In genomic region chr17:84675951-84676366, GRCm38 (mm10) we compare ENCODE assay signal across 8 mouse cellular contexts. TPM values are rescaled to one million over a fixed set of nuclear protein-coding genes. Genes with fewer than 3 reads are reported as not detected.
DNase-seq lines count a peak whose midpoint lies in the region; ATAC-seq lines count a peak whose summit lies in the region.

Abcg8 (plus strand) TSS chr17:84676302.

- no peak within 1 kb of the TSS for H3K27ac ChIP-seq in kidney, embryonic 14.5 days (ENCODE audit: low read depth, low read length)
- H3K27ac ChIP-seq in embryonic facial prominence, embryonic 11.5 days (replicated peaks; ENCODE audit: low read depth, low read length): no peak within 1 kb of the TSS
- no peak within 1 kb of the TSS for H3K27ac ChIP-seq in hindbrain, embryonic 12.5 days
- no peak within 1 kb of the TSS for H3K27ac ChIP-seq in liver, embryonic 15.5 days (replicated peaks)
- H3K27ac ChIP-seq in neural tube, embryonic 14.5 days (ENCODE audit: low read depth, low read length): no peak within 1 kb of the TSS

- peak within 1 kb of the TSS; percentile 30 for H3K4me3 ChIP-seq in kidney, embryonic 14.5 days (ENCODE audit: low read length)
- peak within 1 kb of the TSS; percentile 26 for H3K4me3 ChIP-seq in embryonic facial prominence, embryonic 11.5 days (ENCODE audit: low read depth, low read length)
- H3K4me3 ChIP-seq in hindbrain, embryonic 12.5 days: peak within 1 kb of the TSS; percentile 35
- H3K4me3 ChIP-seq in liver, embryonic 15.5 days (replicated peaks): peak within 1 kb of the TSS; percentile 21; the same call in 1 of the 2 replicates
- peak within 1 kb of the TSS; percentile 14; the same call in 1 of the 2 replicates for H3K4me3 ChIP-seq in neural tube, embryonic 14.5 days (ENCODE audit: low read depth, low read length)

- no peaks in the 10 kb centered on the region for H3K27me3 ChIP-seq in kidney, embryonic 14.5 days (ENCODE audit: control insufficient read depth, insufficient read depth, low read length)
- H3K27me3 ChIP-seq in embryonic facial prominence, embryonic 11.5 days (ENCODE audit: control insufficient read depth, insufficient read depth, low read length): no peaks in the 10 kb centered on the region
- H3K27me3 ChIP-seq in hindbrain, embryonic 12.5 days: peaks cover 16% of the 10 kb centered on the region
- peaks cover 23% of the 10 kb centered on the region for H3K27me3 ChIP-seq in liver, embryonic 15.5 days
- no peaks in the 10 kb centered on the region for H3K27me3 ChIP-seq in neural tube, embryonic 14.5 days (ENCODE audit: control insufficient read depth, insufficient read depth, low read length)

- ATAC-seq in kidney, embryonic 14.5 days (ENCODE audit: low FRiP score, low TSS enrichment): peak; percentile 63
- ATAC-seq in embryonic facial prominence, embryonic 11.5 days (replicated peaks; ENCODE audit: insufficient number of reproducible peaks, low FRiP score, low TSS enrichment, low read depth): 0 out of 2 replicates have a peak, but pooled peaks have one; percentile 30
- no peak for ATAC-seq in hindbrain, embryonic 12.5 days (ENCODE audit: low FRiP score)
- no peak for ATAC-seq in liver, embryonic 15.5 days (ENCODE audit: insufficient read depth)
- ATAC-seq in neural tube, embryonic 14.5 days (ENCODE audit: low read depth): peak; percentile 17; the same call in 1 of the 2 replicates

- no peak for DNase-seq in kidney, adult 11 months
- DNase-seq in embryonic facial prominence, embryonic 11.5 days (ENCODE audit: low spot score): peak; percentile 48
- no peak for DNase-seq in frontal cortex, postnatal 14 days (ENCODE audit: low spot score in 2 of 2)
- DNase-seq in left cerebral cortex, adult 11 months (ENCODE audit: low spot score): no peak

- peaks cover 5% of the 10 kb centered on the region for H3K4me1 ChIP-seq in kidney, embryonic 14.5 days (ENCODE audit: control insufficient read depth, insufficient read depth, low read length)
- no peaks in the 10 kb centered on the region for H3K4me1 ChIP-seq in embryonic facial prominence, embryonic 11.5 days (ENCODE audit: control insufficient read depth, insufficient read depth, low read length)
- peaks cover 13% of the 10 kb centered on the region for H3K4me1 ChIP-seq in hindbrain, embryonic 12.5 days
- H3K4me1 ChIP-seq in liver, embryonic 15.5 days (replicated peaks): peaks cover 2% of the 10 kb centered on the region; the same call in 1 of the 2 replicates
- peaks cover 3% of the 10 kb centered on the region; the same call in 1 of the 2 replicates for H3K4me1 ChIP-seq in neural tube, embryonic 14.5 days (ENCODE audit: control insufficient read depth, insufficient read depth, low read length)

- H3K9ac ChIP-seq in kidney, embryonic 14.5 days (ENCODE audit: low read depth, low read length): peak within 1 kb of the TSS; percentile 35; the same call in 1 of the 2 replicates
- H3K9ac ChIP-seq in embryonic facial prominence, embryonic 11.5 days (replicated peaks; ENCODE audit: low read length): peak within 1 kb of the TSS; percentile 51
- no peak within 1 kb of the TSS for H3K9ac ChIP-seq in hindbrain, embryonic 12.5 days
- H3K9ac ChIP-seq in liver, embryonic 15.5 days: no peak within 1 kb of the TSS
- H3K9ac ChIP-seq in neural tube, embryonic 14.5 days (replicated peaks; ENCODE audit: low read depth, low read length): peak within 1 kb of the TSS; percentile 25

- no peaks in the 10 kb centered on the region for H3K36me3 ChIP-seq in kidney, embryonic 14.5 days (ENCODE audit: control insufficient read depth, insufficient read depth, low read length)
- no peaks in the 10 kb centered on the region for H3K36me3 ChIP-seq in embryonic facial prominence, embryonic 11.5 days (replicated peaks; ENCODE audit: control insufficient read depth, insufficient read depth, low read depth, low read length)
- no peaks in the 10 kb centered on the region for H3K36me3 ChIP-seq in hindbrain, embryonic 12.5 days
- no peaks in the 10 kb centered on the region for H3K36me3 ChIP-seq in liver, embryonic 15.5 days (replicated peaks)
- H3K36me3 ChIP-seq in neural tube, embryonic 14.5 days (ENCODE audit: control insufficient read depth, insufficient read depth, low read length): no peaks in the 10 kb centered on the region

- under 1% methylated on average over 24 of the region's 24 CpGs for WGBS in kidney, embryonic 14.5 days
- WGBS in embryonic facial prominence, embryonic 11.5 days: under 1% methylated on average over 24 of the region's 24 CpGs
- WGBS in hindbrain, embryonic 12.5 days: under 1% methylated on average over 24 of the region's 24 CpGs
- 5% methylated on average over 24 of the region's 24 CpGs for WGBS in liver, embryonic 15.5 days (ENCODE audit: insufficient replicate concordance)
- WGBS in neural tube, embryonic 14.5 days: 1% methylated on average over 24 of the region's 24 CpGs

- H3K4me2 ChIP-seq in kidney, embryonic 14.5 days (replicated peaks; ENCODE audit: low read depth, low read length): peak within 1 kb of the TSS; percentile 62
- peak within 1 kb of the TSS; percentile 57 for H3K4me2 ChIP-seq in embryonic facial prominence, embryonic 11.5 days (ENCODE audit: low read depth, low read length)
- H3K4me2 ChIP-seq in hindbrain, embryonic 12.5 days (replicated peaks): peak within 1 kb of the TSS; percentile 64
- H3K4me2 ChIP-seq in liver, embryonic 15.5 days: peak within 1 kb of the TSS; percentile 48
- H3K4me2 ChIP-seq in neural tube, embryonic 14.5 days (ENCODE audit: low read depth, low read length): peak within 1 kb of the TSS; percentile 50

- H3K9me3 ChIP-seq in kidney, embryonic 14.5 days (ENCODE audit: control insufficient read depth, low read length): no peaks in the 10 kb centered on the region
- H3K9me3 ChIP-seq in embryonic facial prominence, embryonic 11.5 days (replicated peaks; ENCODE audit: control insufficient read depth, low read length): no peaks in the 10 kb centered on the region
- no peaks in the 10 kb centered on the region for H3K9me3 ChIP-seq in hindbrain, embryonic 12.5 days (replicated peaks)
- H3K9me3 ChIP-seq in liver, embryonic 15.5 days (replicated peaks): no peaks in the 10 kb centered on the region
- H3K9me3 ChIP-seq in neural tube, embryonic 14.5 days (ENCODE audit: control insufficient read depth, low read length): no peaks in the 10 kb centered on the region

RNA-seq across cellular contexts. Expression of gene Abcg8, which starts in this region (rescaled TPM):
- polyA plus RNA-seq in kidney, embryonic 14.5 days (2014; fragmentation: Nextera tagmentation; extraction: Ambion mirVana): 0.35 and 0.43 TPM in 2 replicates
- polyA plus RNA-seq in embryonic facial prominence, embryonic 11.5 days (2014; fragmentation: Nextera tagmentation; extraction: Ambion mirVana): 0.06 and 0.27 TPM in 2 replicates
- polyA plus RNA-seq in hindbrain, embryonic 12.5 days (2016; fragmentation: Nextera tagmentation; extraction: Ambion mirVana): 0.12 and 0.22 TPM in 2 replicates
- polyA plus RNA-seq in liver, embryonic 15.5 days (2015; fragmentation: Nextera tagmentation; extraction: Ambion mirVana): 0.56 and 0.59 TPM in 2 replicates
- polyA plus RNA-seq in neural tube, embryonic 14.5 days (2014; fragmentation: Nextera tagmentation; extraction: Ambion mirVana): not detected in 2 replicates

Comparison
In these comparisons a context has a peak if more than half of its experiments do, and no peak if none do; other contexts are left out.
1. Peak in ATAC-seq, H3K4me3 ChIP-seq, H3K9ac ChIP-seq and H3K4me2 ChIP-seq in kidney, embryonic 14.5 days; RNA of the gene not detected or under 1 TPM.
2. Peak in DNase-seq, ATAC-seq, H3K4me3 ChIP-seq, H3K9ac ChIP-seq and H3K4me2 ChIP-seq in embryonic facial prominence, embryonic 11.5 days; RNA of the gene not detected or under 1 TPM.
3. Peak in ATAC-seq, H3K4me3 ChIP-seq, H3K9ac ChIP-seq and H3K4me2 ChIP-seq in neural tube, embryonic 14.5 days; RNA of the gene not detected or under 1 TPM.